Mouse (Mus musculus) frontal cortex, adult (tissue): Measurements from ENCODE around the gene Plekhg5.

ENCODE experiments used
- ATAC-seq: cut with Nextera tagmentation; 2 replicates; pipeline ENCODE4 v1.9.2; 2017; ENCODE audit warnings: mild to moderate bottlenecking, moderate library complexity, mixed read lengths; ENCODE audit not compliant: low TSS enrichment

Gene Plekhg5

DNA sequence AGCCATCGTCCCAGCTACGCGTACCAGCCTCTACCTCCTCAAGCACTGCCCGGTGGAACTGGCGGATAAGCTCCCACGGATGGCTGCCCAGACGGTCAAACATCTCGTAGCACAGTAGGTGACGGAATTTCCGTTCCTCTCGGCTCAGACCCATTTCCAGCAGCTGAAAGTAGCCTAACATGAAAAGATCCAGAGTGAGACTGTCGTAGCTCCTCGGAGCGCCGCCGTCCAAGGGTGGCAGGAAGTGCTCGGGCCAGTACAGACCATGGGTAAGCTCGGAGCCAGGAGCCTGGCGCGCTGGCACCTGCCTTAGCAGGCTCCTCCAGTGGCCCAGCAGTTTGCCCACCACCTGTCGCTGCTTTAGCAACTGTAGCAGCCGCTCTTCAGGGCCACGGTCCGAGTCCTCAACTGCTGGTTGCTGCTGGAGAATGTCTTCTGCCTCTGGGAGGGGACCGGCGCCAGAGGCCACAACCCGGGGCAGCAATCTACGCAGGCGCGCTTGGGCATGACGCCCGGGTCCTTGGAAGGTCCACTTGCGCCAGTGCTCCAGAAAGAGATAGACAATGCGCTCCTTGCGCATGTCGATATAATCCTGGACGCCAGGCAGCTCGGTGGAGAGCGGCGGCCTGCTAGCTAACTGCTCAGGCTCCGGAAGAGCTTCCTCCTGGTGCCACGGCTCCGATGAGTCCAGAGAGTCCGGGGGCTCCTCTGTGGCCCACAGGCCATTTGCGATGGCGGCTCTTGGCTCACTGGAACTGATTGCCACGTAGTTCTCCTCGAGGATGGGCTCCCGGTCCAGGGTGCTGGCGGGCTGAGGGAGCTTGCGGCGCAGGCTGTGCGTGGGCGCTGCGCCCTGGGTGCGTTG is 53.1 kb downstream of the Plekhg5 start:
- ATAC-seq: peak; percentile 31; the same call in 1 of the 2 replicates

DNA sequence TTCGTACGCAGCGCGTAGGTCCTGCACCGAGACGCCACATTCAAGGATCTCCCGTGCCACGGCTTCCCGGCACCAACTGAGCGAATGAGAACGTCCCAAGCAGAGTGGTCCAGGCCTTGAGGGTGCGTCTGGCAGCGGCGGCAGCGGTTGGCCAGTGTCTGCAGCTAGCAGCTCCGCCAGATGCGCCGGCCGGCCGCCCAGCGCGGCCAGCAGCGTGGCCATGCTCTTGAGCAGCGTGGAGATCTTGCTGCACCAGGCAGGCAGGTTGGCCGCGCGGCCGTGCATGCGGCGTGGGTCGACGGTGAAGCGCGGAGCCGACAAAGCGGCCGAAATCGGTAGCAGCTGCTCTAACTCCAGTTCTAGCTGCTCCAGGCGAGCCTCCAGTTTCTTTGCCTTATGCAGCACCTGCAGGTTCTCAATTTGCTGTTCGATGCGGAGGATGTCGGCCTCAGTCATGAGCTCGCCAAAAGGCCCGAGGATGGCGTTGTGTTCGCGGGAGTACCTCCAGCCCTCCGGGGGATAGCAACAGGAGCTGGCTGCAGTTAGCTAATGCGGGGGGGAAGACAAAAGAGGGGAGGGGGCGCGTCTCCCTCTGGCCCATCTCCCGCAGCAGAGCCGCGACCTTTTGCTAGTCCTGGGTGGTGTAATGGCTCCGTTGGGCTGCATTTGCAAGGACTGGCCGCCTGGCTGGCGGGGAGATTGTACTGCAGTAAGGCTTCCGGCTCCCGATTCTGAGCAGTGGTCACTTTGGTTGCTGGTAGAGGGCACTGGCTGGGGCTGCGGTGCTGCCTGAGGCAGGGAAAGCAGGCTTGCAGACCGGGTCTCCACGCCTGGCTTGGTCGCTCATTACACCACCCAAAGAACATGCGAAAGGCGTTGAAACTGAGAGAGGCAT is 54.0 kb downstream of the Plekhg5 start:
- ATAC-seq: no peak; the same call in 1 of the 2 replicates

DNA sequence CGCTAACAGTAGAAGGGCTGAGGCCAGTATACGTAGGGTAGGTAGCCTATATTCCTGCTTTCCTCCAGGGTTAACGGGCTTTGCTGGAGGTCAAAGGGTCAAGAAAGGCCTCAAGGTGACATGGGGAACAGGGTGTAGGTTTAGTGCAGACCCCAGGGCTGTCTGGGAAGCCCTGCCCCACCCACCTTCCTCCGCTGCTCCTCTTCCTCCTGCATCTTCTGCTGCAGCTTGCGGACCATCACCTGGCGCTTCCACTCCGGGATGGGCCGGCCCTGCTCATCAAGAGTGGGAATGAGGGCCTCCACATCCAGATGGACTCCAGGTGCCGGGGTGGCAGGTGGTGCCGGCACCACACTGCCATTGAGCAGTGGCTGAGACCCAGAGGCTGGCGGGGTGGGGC is 55.6 kb downstream of the Plekhg5 start:
- ATAC-seq: no peak

DNA sequence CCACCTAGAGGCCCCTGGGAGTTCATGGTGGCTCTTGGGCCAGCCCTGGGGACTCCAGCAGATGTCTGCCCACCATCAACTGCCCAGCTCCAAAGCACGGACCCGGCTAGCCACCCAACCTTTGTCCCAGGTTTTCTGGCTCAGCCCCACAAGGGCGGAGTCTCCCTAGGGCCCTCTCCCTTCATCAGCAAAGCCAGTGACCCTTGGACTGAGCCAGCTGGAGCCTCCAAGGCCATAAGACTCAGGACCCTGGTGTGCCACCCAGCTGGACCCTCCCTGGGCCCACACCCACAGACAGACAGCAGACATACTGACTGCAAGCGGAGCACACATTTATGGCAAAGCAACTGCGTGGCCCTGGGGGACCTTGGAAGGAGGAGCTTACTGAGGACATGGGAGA is 56.5 kb downstream of the Plekhg5 start:
- no peak for ATAC-seq

DNA sequence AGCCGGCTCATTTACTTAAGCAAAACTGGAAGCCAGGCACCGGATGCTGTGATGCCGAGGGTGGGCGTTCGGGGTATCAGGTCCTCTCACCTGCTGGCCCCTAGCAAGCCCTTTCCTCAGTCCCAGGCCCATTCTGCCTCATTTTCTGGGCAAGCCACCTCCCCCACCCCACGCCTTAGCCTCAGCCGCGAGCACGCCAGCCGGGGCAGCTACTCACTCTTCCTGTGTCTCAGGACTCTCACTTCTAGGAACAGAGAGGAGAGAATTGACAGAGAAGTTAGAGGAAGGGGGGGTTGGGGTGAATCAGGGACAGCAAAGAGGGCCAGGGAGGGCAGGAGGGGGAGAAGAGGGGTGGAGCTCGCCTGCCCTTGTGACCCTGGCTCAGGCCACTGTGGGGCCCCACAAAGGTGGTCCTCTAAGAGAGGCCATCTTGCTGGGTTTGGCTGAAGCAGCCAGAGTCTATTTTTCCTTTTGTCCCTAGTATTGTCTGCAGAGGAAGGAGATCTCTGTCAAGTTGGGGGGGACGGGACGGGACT is 57.2 kb downstream of the Plekhg5 start:
- no peak for ATAC-seq

DNA sequence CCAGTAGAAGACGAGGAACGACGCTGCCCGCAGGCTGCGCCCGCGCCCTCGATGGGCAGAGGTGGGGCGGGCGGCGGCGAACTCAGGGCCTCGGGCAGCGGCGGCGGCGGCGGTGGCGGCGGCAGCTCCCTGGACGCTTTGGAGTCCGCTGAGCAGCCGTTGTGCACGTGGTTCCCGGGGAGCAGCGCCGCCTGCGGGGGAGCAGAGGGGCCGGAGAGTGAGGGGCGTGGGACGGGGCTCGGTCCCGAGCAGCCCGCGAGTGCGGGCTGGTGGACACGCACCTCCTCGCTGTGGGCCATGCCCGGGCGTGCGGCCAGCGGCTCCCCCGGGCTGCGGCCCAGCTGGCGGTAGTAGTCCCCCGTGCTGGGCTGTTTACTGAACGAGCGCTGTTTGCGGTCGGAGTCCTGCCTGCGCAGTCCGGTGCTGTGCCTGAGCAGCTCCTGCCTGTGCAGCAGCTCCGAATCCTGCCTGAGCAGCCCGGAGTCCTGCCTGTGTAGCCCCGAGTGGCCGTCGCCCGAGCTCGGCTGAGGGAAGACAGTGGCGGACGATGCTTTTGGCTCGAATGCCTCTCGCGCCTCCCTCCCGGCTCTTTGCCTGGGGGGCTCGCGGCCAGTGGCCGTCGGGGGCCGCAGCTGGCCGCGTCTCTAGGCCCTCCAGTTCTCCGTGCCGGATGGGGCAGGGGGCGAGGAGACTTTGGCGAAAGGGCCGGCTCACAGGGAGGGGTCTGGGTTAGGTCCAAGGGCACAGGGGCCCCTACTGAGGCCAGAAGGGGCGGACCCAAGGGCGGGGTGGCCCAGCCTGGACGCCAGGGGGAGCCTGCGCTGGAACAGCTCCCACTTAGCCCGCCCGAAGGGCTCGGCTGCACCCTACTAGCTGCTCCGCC is 58.7 kb downstream of the Plekhg5 start:
- peak; percentile 35; the same call in 1 of the 2 replicates for ATAC-seq

DNA sequence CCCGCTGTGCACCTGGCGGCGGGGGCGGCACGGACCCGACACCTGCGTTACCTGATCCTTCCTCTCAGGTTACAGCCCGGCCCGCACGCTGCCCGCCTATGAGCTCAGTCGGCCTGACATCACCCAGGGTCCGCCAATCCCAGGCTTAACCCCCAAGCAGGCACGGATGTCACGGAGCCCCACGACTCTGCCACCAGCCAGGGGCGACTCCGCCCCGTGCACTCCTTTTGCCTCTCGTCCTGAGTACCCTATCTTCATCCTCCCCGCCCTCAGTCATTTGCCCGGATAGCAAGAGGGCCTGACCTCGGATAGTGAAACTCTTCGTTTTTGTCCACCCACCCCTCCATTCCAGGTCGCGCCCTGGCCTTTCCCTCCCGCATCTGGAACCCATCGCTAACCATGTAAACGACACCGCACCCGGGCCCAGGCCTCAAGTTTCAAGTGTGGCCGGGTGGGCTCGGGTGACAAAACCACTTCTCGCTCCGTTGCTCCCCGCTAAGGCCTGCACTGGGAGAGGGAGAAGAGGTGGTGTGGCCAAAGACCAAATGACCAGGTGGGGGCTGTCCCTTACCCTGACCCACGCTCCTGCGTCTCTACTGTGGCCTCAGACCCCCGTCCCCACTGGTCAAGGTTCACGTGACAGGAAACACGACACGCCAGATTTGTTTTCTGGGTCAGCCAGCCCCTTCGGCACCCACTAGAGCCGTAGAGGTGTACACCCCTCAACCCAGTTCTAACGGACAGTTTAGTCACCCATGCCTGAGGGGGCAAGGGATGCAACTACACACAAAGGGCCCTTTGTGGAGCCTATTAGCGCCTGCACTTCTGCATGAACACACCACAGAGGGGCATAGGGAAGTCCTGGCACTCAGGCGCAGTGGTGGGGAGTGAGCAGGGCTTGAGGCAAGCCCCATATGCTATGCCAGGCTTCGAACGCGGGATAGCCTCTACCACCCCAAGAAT is 59.8 kb downstream of the Plekhg5 start:
- ATAC-seq: no peak

DNA sequence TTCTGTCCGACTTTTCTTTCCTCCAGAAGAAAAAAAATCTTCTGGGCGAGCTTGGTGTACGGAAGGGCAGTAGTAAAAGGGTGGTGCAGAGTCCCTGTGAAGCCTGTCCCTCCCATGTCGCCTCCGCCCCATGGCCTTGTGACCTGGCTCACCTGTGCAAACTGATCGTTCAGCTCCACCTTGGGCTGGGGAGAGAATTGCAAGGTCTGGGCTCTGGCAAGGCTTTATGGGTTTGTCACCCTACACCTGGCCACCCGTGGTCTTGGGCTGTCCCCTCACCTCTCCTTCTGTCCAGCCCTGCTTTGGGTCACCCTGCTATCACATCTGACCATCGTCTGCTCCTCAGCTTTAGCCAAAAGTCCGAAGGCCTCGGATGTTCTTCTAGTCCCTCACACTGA is 60.5 kb downstream of the Plekhg5 start:
- no peak for ATAC-seq

DNA sequence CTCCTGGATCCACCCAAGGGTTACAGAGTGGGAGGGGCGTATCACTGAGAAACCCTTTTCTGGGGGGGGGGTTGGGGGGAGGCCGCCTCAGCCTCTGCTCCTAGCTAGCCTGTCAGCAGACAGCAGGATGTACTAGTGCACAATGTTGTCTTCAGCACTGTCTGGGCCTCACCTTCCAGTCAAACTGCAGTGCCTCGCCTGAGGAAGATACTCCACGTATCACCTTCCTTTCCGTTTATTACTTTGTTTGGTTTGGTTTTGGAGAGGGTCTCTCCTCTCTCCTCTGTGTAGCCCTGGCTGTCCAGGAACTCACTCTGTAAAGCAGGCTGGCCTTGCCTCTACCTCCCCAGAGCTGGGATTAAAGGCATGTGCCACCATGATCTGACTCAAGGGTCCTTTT is 60.9 kb downstream of the Plekhg5 start:
- no peak for ATAC-seq

DNA sequence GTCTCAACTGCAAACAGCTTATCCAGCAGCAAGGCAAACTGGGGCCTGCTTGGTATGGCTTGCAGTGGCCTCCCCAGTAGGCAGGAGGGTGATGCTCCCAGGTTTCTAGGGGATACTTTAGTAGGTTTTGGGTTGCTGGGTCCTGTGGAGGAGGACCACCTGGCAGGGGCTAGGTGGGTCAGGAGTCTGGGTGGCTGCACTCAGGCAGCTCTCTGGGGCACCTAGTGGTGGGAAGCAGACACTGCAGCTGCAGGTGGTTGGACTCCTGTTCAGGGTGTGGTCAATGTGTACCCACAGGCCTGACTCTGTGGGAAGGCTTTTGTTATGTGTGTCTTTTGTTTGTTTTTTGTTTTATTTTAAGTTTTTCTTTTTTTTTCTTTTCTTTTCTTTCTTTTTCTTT is 62.2 kb downstream of the Plekhg5 start:
- no peak for ATAC-seq

DNA sequence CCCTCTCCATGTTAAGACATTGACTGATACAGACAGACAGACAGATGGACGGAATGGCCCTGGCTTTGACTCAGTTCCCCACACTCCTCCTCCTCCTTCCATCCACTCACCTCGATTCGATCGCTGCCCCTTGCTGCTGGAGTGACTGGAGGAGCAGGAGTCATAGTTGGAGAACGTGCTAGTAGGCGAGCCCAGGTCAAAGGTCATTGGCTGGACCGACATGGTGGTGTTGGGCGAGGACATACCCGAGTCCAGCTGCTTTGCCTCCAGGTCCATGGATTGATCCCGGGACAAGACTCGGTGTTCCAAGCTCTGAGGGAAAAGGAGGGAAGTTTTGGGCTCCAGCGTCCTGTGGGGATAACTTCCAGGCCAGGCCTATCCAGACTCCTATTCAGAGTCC is 63.1 kb downstream of the Plekhg5 start:
- ATAC-seq: no peak

DNA sequence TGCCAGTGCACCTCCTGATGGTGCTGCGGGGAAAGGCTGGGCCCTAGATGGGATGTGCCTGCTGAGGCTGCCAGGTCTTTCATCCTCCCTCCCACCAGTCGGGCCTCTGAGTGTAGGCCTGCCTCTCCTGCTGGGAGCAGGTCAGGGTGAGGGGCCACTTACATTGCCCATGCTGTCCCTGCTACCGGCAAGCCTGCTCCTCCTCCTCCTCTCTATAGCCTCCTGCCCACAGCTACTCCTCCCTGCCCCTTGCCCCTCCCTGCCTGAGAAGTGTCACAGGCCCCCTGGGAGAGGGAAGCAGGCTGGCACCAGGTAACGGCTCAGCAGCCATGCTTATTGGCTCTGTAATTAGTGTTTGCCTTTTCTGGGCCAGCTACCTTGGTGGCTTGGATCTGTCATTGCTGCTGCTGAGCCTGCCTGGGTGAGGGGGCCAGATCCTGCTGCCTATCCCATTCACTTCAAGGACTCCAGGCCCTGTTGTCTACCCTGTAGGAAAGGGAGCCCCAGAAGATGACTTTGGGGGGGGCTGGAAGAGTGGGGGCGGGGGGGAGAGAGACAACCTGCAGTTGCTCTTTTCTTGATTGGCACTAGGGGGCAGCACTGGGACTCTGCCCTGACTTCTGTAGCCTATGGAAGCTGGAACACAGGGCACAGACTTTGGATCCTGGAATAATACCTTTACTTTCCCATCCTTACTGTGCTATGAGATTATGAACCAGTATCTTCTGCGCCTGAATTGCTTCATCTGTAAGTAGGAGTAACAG is 64.0 kb downstream of the Plekhg5 start:
- no peak for ATAC-seq

DNA sequence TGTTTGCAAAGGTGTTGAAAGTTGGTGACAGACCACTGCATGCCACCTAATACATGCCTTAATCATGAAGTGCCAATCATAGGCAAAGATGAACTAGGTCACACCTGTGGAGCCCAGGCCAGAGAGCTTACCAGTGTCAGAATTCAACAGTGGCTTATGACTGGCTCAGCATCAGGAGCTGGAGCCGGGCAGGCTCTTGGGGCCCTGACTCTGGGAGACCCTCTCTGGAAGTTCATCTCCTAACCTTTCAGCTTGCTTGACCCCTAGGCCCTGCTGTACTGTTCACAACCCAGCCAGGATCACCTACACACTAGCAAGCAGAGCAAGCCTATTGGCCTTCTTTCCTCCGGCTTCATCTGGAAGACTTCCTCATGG is 64.6 kb downstream of the Plekhg5 start:
- no peak for ATAC-seq

DNA sequence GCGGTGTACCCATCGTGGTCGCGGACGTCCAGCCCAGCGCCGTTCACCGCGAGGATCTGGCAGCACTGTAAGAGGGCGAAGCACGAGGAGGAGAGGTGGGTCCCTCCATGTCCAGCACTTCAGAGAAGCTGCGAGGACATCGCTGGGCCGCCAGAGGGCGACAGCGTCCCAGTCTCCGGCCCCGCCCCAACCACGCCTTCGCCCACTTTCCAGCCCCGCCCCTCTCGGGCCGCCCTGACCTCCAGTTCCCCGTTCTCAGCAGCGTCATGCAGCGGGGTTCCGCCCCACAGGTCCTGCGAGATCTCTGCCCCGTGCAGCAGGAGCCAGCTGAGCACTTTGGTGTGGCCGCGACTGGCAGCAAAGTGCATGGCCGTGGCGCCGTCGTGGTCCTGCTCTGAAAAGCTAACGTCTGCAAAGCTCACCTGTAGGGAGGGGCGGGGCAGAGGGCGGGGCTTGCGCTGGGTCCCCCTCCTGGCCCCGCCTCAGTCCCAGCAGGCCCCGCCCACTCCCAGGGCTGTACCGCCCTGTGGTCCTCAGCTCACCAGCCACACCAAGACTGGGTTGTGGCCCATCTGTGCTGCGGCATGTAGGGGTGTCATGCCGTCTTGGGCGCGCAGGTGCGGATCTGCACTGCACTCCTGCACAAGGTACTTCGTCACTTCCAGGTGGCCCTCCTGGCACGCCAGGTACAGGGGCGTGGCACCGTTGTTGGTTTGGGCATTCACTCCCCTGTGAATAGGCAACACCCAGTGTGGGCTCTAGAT is 66.4 kb downstream of the Plekhg5 start:
- peak; percentile 32 for ATAC-seq

DNA sequence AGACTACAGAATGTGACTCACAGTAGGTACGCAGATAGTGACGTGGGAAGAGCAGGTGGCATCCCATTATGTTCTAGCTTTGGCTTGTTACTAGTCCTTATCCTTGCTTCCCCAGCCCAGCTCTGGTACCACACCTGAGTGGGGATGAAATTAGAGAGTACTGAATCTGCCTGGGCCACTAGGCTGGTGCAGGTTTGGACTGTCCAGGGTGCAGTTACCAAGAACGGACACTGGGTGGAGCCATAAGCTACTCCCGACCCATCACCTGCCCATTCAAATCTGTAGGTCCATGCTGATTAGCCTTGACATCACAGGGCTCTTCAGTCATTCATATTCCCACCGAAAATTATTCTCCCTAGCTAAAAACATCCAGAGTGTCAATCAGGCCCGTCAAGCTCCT is 68.1 kb downstream of the Plekhg5 start:
- ATAC-seq: peak; percentile 18; the same call in 1 of the 2 replicates

DNA sequence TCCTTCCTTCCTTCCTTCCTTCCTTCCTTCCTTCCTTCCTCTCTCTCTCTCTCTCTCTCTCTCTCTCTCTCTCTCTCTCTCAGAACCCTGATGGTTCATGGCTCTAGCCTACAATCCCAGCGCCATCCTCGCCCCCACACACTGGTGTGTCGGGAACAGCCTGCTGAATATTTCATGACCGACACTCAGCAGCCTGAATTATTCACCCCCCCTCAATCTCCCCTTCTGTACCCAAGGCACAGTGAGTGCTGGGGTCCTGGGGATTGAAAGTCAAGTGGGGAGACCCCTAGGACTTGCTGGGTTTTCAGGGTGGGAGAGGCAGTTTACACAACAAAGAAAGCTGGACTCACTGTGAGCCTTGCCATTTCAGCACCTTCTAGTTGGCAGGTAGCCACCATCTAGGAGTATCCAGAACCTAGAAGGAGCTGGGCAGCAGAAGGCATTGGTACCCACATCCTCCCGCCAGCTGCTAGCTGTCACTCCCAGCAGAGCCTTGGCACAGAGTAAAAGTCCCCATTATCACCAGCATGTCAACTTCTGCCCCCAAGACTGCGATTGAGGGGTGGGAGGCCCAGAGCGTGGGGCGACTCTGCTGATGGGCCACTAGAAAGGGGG is 69.3 kb downstream of the Plekhg5 start:
- peak; percentile 78; the same call in 1 of the 2 replicates for ATAC-seq

DNA sequence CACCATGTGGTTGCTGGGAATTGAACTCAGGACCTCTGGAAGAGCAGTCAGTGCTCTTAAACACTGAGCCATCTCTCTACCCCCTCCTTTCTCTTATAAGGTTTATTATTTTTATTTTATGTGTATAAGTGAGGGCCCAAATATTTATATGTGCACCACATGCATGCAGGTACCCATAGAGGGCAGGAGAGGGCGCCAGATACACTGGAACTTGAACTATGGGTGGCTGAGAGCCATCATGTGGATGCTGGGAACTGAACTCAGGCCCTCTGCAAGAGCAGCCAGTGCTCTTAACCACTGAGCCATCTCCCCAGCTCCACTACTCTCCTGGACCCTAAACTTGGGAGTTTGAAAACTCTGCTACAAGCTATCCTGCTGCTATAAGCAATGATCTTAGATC is 71.3 kb downstream of the Plekhg5 start:
- no peak for ATAC-seq

DNA sequence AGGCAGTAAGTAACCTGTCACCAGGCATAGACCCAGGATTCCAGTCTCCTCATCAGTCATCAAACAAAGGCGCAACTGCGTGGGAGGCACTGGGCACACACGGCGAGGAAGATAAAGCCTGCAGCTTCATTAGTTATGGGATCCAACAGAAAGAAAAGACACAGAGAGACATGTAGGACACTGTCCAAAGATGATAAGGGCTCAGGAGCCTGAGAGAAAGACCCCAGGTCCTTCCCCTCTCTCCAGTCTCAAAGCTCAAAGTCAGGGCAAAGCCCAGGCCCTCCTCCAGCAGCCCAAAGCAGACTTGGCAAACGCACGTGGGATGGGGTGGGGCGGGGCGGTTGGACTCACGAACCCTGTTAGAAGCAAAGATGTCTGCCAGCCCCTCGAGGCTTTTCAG is 73.2 kb downstream of the Plekhg5 start:
- ATAC-seq: no peak
